Mouse (Mus musculus): ENCODE results near the gene Aig1.
A peak's percentile ranks its signal among the peaks of the same experiment; 100 is the strongest.
"Not testable (repeated sequence)": the region's sequence is repeated elsewhere in the genome, so short reads cannot be mapped to it uniquely, and the experiment has no call there.

The Aig1 gene

GRCm38 (mm10) chr10:13868371-13869321, at the start of gene Aig1:
Gene Aig1 (minus strand): TSS chr10:13868980.
- peak; percentile 92 for DNase-seq (ENCODE audit: low read depth, low spot score)

GRCm38 (mm10) chr10:13916645-13917342, 48.0 kb upstream of the Aig1 start:
- no peak for DNase-seq (ENCODE audit: low read depth, low spot score)

GRCm38 (mm10) chr10:13915211-13915610, 46.4 kb upstream of the Aig1 start:
- no peak for DNase-seq (ENCODE audit: low read depth, low spot score)

- DNase-seq (ENCODE audit: low read depth, low spot score) = peak; percentile 42
Measured at GRCm38 (mm10) chr10:13913689-13914088, 44.9 kb upstream of the Aig1 start.

GRCm38 (mm10) chr10:13906261-13906741, 37.5 kb upstream of the Aig1 start:
- DNase-seq (ENCODE audit: low read depth, low spot score) = no peak

GRCm38 (mm10) chr10:13905618-13906017, 36.8 kb upstream of the Aig1 start:
- DNase-seq (ENCODE audit: low read depth, low spot score) = no peak

GRCm38 (mm10) chr10:13892762-13893161, 24.0 kb upstream of the Aig1 start:
- not testable (repeated sequence) for DNase-seq (ENCODE audit: low read depth, low spot score)

GRCm38 (mm10) chr10:13882975-13883875, 14.4 kb upstream of the Aig1 start:
- no peak for DNase-seq (ENCODE audit: low read depth, low spot score)

GRCm38 (mm10) chr10:13882490-13882889, 13.7 kb upstream of the Aig1 start:
- DNase-seq (ENCODE audit: low read depth, low spot score) = peak; percentile 73

GRCm38 (mm10) chr10:13878696-13879095, 9.9 kb upstream of the Aig1 start:
- no peak for DNase-seq (ENCODE audit: low read depth, low spot score)

GRCm38 (mm10) chr10:13875038-13875420, 6.2 kb upstream of the Aig1 start:
- no peak for DNase-seq (ENCODE audit: low read depth, low spot score)

GRCm38 (mm10) chr10:13874301-13875037, 5.7 kb upstream of the Aig1 start:
- DNase-seq (ENCODE audit: low read depth, low spot score) = peak; percentile 42

- DNase-seq (ENCODE audit: low read depth, low spot score) = peak; percentile 54
Measured at GRCm38 (mm10) chr10:13870531-13870930, 1.8 kb upstream of the Aig1 start.

GRCm38 (mm10) chr10:13869322-13870035, 699 bp upstream of the Aig1 start:
- DNase-seq (ENCODE audit: low read depth, low spot score) = peak; percentile 51

- DNase-seq (ENCODE audit: low read depth, low spot score) = peak; percentile 53
Measured at GRCm38 (mm10) chr10:13866391-13866790, 2.4 kb downstream of the Aig1 start.

- DNase-seq (ENCODE audit: low read depth, low spot score) = peak; percentile 39
Measured at GRCm38 (mm10) chr10:13861115-13861909, 7.5 kb downstream of the Aig1 start.

- DNase-seq (ENCODE audit: low read depth, low spot score) = no peak
Measured at GRCm38 (mm10) chr10:13856438-13856837, 12.3 kb downstream of the Aig1 start.

GRCm38 (mm10) chr10:13855969-13856368, 12.8 kb downstream of the Aig1 start:
- DNase-seq (ENCODE audit: low read depth, low spot score) = no peak

- DNase-seq (ENCODE audit: low read depth, low spot score) = no peak
Measured at GRCm38 (mm10) chr10:13855111-13855510, 13.7 kb downstream of the Aig1 start.
